Mouse (Mus musculus): ENCODE data around the gene Tex2.

Gene Tex2

GRCm38 (mm10) chr11:106486866-106487732, 126.1 kb downstream of the Tex2 start:
- no peak for DNase-seq (ENCODE audit: low read depth, low spot score)

- DNase-seq (ENCODE audit: low read depth, low spot score), result no peak
These were observed 127.0 kb downstream of the Tex2 start for GRCm38 (mm10) chr11:106486042-106486865.

- no peak for DNase-seq (ENCODE audit: low read depth, low spot score)
These were observed 127.6 kb downstream of the Tex2 start for GRCm38 (mm10) chr11:106485611-106486010.

GRCm38 (mm10) chr11:106484875-106485274, 128.3 kb downstream of the Tex2 start:
- DNase-seq (ENCODE audit: low read depth, low spot score), result no peak

- DNase-seq (ENCODE audit: low read depth, low spot score), result no peak
These were observed 130.4 kb downstream of the Tex2 start for GRCm38 (mm10) chr11:106482867-106483266.

- DNase-seq (ENCODE audit: low read depth, low spot score), result no peak
These were observed 131.6 kb downstream of the Tex2 start for GRCm38 (mm10) chr11:106481651-106482050.

GRCm38 (mm10) chr11:106480530-106480885, 132.7 kb downstream of the Tex2 start:
- no peak for DNase-seq (ENCODE audit: low read depth, low spot score)

GRCm38 (mm10) chr11:106479619-106480529, 133.3 kb downstream of the Tex2 start:
- DNase-seq (ENCODE audit: low read depth, low spot score), result no peak

- no peak for DNase-seq (ENCODE audit: low read depth, low spot score)
These were observed 134.5 kb downstream of the Tex2 start for GRCm38 (mm10) chr11:106478745-106479144.

- no peak for DNase-seq (ENCODE audit: low read depth, low spot score)
These were observed 135.6 kb downstream of the Tex2 start for GRCm38 (mm10) chr11:106477505-106478160.

- no peak for DNase-seq (ENCODE audit: low read depth, low spot score)
These were observed 137.9 kb downstream of the Tex2 start for GRCm38 (mm10) chr11:106475309-106475708.

- DNase-seq (ENCODE audit: low read depth, low spot score), result no peak
These were observed 141.6 kb downstream of the Tex2 start for GRCm38 (mm10) chr11:106471629-106472028.

GRCm38 (mm10) chr11:106468509-106468908, 144.7 kb downstream of the Tex2 start:
- no peak for DNase-seq (ENCODE audit: low read depth, low spot score)

GRCm38 (mm10) chr11:106465932-106466331, 147.3 kb downstream of the Tex2 start:
- no peak for DNase-seq (ENCODE audit: low read depth, low spot score)

- DNase-seq (ENCODE audit: low read depth, low spot score), result no peak
These were observed 147.7 kb downstream of the Tex2 start for GRCm38 (mm10) chr11:106465545-106465903.

GRCm38 (mm10) chr11:106464681-106465544, 148.3 kb downstream of the Tex2 start:
- no peak for DNase-seq (ENCODE audit: low read depth, low spot score)

- peak; percentile 39 for DNase-seq (ENCODE audit: low read depth, low spot score)
These were observed 149.4 kb downstream of the Tex2 start for GRCm38 (mm10) chr11:106463845-106464244.

- DNase-seq (ENCODE audit: low read depth, low spot score), result peak; percentile 49
These were observed 150.9 kb downstream of the Tex2 start for GRCm38 (mm10) chr11:106462309-106462708.

- no peak for DNase-seq (ENCODE audit: low read depth, low spot score)
These were observed 151.9 kb downstream of the Tex2 start for GRCm38 (mm10) chr11:106461145-106461932.
